Mouse (Mus musculus) kidney, postnatal 0 days (tissue): ENCODE results near the gene Rab24. TPM values are rescaled to one million over a fixed set of nuclear protein-coding genes. Genes with fewer than 3 reads are reported as not detected.
A peak's percentile ranks its signal among the peaks of the same experiment; 100 is the strongest.

Source experiments
- ATAC-seq: fragments of 200-750 bp; cut with Nextera tagmentation; replicated peaks from 2 replicates; pipeline ENCODE4 v1.8.0; 2017; ENCODE audit warnings: low read depth, moderate number of reproducible peaks, moderate TSS enrichment, moderate library complexity; ENCODE audit not compliant: low FRiP score
- DNase-seq: peaks from one replicate; pipeline ENCODE4 v3.0.0-alpha.2; 2016; ENCODE audit warnings: low spot score
- H3K27ac ChIP-seq: fragments of 300-500 bp; sonication (generic); 2 replicates; pipeline ENCODE4 v1.5.1; 2014; ENCODE audit warnings: mild to moderate bottlenecking
- H3K27me3 ChIP-seq: fragments of 300-500 bp; sonication (generic); 2 replicates; pipeline ENCODE4 v1.6.1; 2014; ENCODE audit warnings: low read length, mixed read lengths; ENCODE audit not compliant: insufficient read depth
- H3K36me3 ChIP-seq: fragments of 300-500 bp; sonication (generic); 2 replicates; pipeline ENCODE4 v1.6.1; 2014; ENCODE audit warnings: low read length, mixed read lengths; ENCODE audit not compliant: insufficient read depth
- H3K4me1 ChIP-seq: fragments of 300-500 bp; sonication (generic); replicated peaks from 2 replicates; pipeline ENCODE4 v1.6.1; 2014; ENCODE audit warnings: antibody characterized with exemption, low read length, mixed read lengths; ENCODE audit not compliant: insufficient read depth
- H3K4me2 ChIP-seq: fragments of 300-500 bp; sonication (generic); 2 replicates; pipeline ENCODE4 v1.6.1; 2014; ENCODE audit warnings: mild to moderate bottlenecking, low read length, moderate library complexity, mixed read lengths
- H3K4me3 ChIP-seq: fragments of 300-500 bp; sonication (generic); replicated peaks from 2 replicates; pipeline ENCODE4 v1.5.1; 2014; ENCODE audit warnings: low read depth, low read length
- H3K9ac ChIP-seq: fragments of 300-500 bp; sonication (generic); 2 replicates; pipeline ENCODE4 v1.6.1; 2014; ENCODE audit warnings: low read depth, low read length
- H3K9me3 ChIP-seq: fragments of 300-500 bp; sonication (generic); replicated peaks from 2 replicates; pipeline ENCODE4 v1.6.1; 2016; ENCODE audit warnings: low read length, inconsistent platforms, mixed read lengths
- CTCF ChIP-seq: IDR thresholded peaks from 2 replicates; pipeline ENCODE4 v1.5.1; 2016; ENCODE audit warnings: antibody characterized with exemption, low read depth, mild to moderate bottlenecking, moderate library complexity
- WGBS: fragments of 180-500 bp; shearing (Covaris S2); extraction: QIAGEN DNeasy Blood & Tissue Kit; methylation state at CpG from one replicate; pipeline ENCODE4 v1.1.7; 2014; 5-methylcytosine and 5-hydroxymethylcytosine counted together
- polyA plus RNA-seq: library from polyadenylated mRNA; unstranded; fragments of >200 nt; fragmentation: Nextera tagmentation; extraction: Ambion mirVana; gene quantifications from 2 replicates; pipeline ENCODE4 v1.2.1, GENCODE M21; 2015

Rab24 gene
- polyA plus RNA-seq, 1 experiment from 2014 or later: 93.1 TPM

GRCm38 (mm10) chr13:55361974-55362452, 40.3 kb upstream of the Rab24 start:
- Histone ChIP-seq H3K36me3 (peaks cover 21% of the 10 kb centered on the region; the same call in 1 of the 2 replicates), H3K4me3 (peak overlapping the region; percentile 95), H3K9me3 (no peaks in the 10 kb centered on the region), H3K27ac (peak overlapping the region; percentile 96), H3K27me3 (no peaks in the 10 kb centered on the region), H3K9ac (peak overlapping the region; percentile 96), H3K4me1 (peaks cover 10% of the 10 kb centered on the region; the same call in 1 of the 2 replicates), H3K4me2 (peak overlapping the region; percentile 90)
- ATAC-seq: peak; percentile 22; the same call in 1 of the 2 replicates
- TF ChIP-seq CTCF: no peak
- peak; percentile 15 for DNase-seq
- under 1% methylated on average over 32 of the region's 32 CpGs for WGBS

- peaks cover 23% of the 10 kb centered on the region; the same call in 1 of the 2 replicates for H3K36me3 ChIP-seq
- no peaks in the 10 kb centered on the region for H3K9me3 ChIP-seq
- peak overlapping the region; percentile 90 for H3K4me2 ChIP-seq
- no peak for ATAC-seq
- TF ChIP-seq CTCF: no peak
- H3K4me3 ChIP-seq: peak overlapping the region; percentile 95
- H3K9ac ChIP-seq: no peak overlapping the region
- DNase-seq: no peak
- H3K4me1 ChIP-seq: peaks cover 10% of the 10 kb centered on the region; the same call in 1 of the 2 replicates
- no peaks in the 10 kb centered on the region for H3K27me3 ChIP-seq
- H3K27ac ChIP-seq: no peak overlapping the region
These were observed 39.4 kb upstream of the Rab24 start for GRCm38 (mm10) chr13:55361145-55361544.

GRCm38 (mm10) chr13:55346745-55347144, 25.0 kb upstream of the Rab24 start:
- no peak overlapping the region for H3K27ac ChIP-seq
- H3K4me1 ChIP-seq: no peaks in the 10 kb centered on the region
- TF ChIP-seq CTCF: no peak
- no peak overlapping the region for H3K4me2 ChIP-seq
- H3K4me3 ChIP-seq: no peak overlapping the region
- no peak overlapping the region for H3K9ac ChIP-seq
- no peak for DNase-seq
- no peaks in the 10 kb centered on the region for H3K9me3 ChIP-seq
- WGBS: 75% methylated on average over 11 of the region's 11 CpGs
- H3K36me3 ChIP-seq: peaks cover 63% of the 10 kb centered on the region
- no peak for ATAC-seq
- no peaks in the 10 kb centered on the region for H3K27me3 ChIP-seq

- Histone ChIP-seq H3K4me1 (no peaks in the 10 kb centered on the region), H3K9me3 (no peaks in the 10 kb centered on the region), H3K4me3 (no peak overlapping the region), H3K27ac (no peak overlapping the region), H3K4me2 (no peak overlapping the region), H3K27me3 (no peaks in the 10 kb centered on the region), H3K9ac (no peak overlapping the region), H3K36me3 (peaks cover 42% of the 10 kb centered on the region)
- 91% methylated on average over 7 of the region's 7 CpGs for WGBS
- DNase-seq (no peak), ATAC-seq (no peak)
- no peak for TF ChIP-seq CTCF
These were observed 22.5 kb upstream of the Rab24 start for GRCm38 (mm10) chr13:55344286-55344685.

- Histone ChIP-seq H3K27ac (no peak overlapping the region), H3K4me3 (no peak overlapping the region), H3K4me1 (no peaks in the 10 kb centered on the region), H3K9ac (no peak overlapping the region), H3K9me3 (no peaks in the 10 kb centered on the region), H3K36me3 (peaks cover 26% of the 10 kb centered on the region), H3K4me2 (no peak overlapping the region), H3K27me3 (no peaks in the 10 kb centered on the region)
- DNase-seq (no peak), ATAC-seq (no peak)
- WGBS: 39% methylated on average over 11 of the region's 11 CpGs
- TF ChIP-seq CTCF: no peak
These were observed 20.7 kb upstream of the Rab24 start for GRCm38 (mm10) chr13:55342469-55342868.

GRCm38 (mm10) chr13:55339259-55339658, 17.5 kb upstream of the Rab24 start:
- no peaks in the 10 kb centered on the region for H3K9me3 ChIP-seq
- DNase-seq (no peak), ATAC-seq (peak; percentile 33; the same call in 1 of the 2 replicates)
- H3K9ac ChIP-seq: no peak overlapping the region
- 31% methylated on average over 2 of the region's 2 CpGs for WGBS
- no peaks in the 10 kb centered on the region for H3K4me1 ChIP-seq
- no peak for TF ChIP-seq CTCF
- H3K27me3 ChIP-seq: no peaks in the 10 kb centered on the region
- H3K4me3 ChIP-seq: no peak overlapping the region
- H3K36me3 ChIP-seq: no peaks in the 10 kb centered on the region; the same call in 1 of the 2 replicates
- no peak overlapping the region for H3K4me2 ChIP-seq
- H3K27ac ChIP-seq: no peak overlapping the region
